Mouse (Mus musculus) bone marrow macrophage, adult 2 months (primary cell): Measurements from ENCODE around the gene Slc7a10.

ENCODE experiments used
- CTCF ChIP-seq: IDR thresholded peaks from 2 replicates; pipeline ENCODE4 v1.5.1; 2012; ENCODE audit warnings: low read depth, mild to moderate bottlenecking, low read length, moderate library complexity
- POLR2A ChIP-seq: IDR thresholded peaks from 2 replicates; pipeline ENCODE4 v1.6.1; 2012; ENCODE audit warnings: mild to moderate bottlenecking, low read depth, low read length, borderline replicate concordance

DNA sequence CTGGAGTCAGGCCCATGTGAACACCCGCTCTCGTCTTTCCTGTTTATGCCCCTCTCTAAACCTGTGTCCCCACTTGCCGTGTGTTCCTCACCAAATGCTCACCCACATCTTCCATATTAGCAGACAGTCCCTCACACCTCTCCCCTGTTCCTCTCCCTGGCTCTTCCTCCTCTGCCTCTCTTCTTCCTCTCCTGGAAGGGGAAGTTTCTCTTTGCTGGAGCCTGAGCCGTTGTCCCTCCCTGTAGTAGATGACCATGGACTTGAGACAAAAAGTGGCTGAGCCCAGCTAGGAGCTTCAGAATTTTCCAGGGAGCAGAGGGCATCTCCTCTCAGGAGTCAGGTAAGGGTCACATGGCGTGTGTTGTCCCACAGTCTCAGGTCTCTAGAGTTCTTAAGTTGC is 19.2 kb upstream of the Slc7a10 start:
- TF ChIP-seq CTCF = no peak
- no peak for TF ChIP-seq POLR2A
